Mouse (Mus musculus): ENCODE results near the gene Angptl8. TPM values are rescaled to one million over a fixed set of nuclear protein-coding genes. Genes with fewer than 3 reads are reported as not detected.
"Not testable (repeated sequence)": the region's sequence is repeated elsewhere in the genome, so short reads cannot be mapped to it uniquely, and the experiment has no call there.

Gene Angptl8
- not detected for total RNA-seq (2021)
- long read RNA-seq, experiment 1, partial matches to known transcripts: 0 of 1 reads
- long read RNA-seq, experiment 1, other reads (novel, unspliced or antisense): 1 of 1 reads
- long read RNA-seq, experiment 2: 0 reads

DNA sequence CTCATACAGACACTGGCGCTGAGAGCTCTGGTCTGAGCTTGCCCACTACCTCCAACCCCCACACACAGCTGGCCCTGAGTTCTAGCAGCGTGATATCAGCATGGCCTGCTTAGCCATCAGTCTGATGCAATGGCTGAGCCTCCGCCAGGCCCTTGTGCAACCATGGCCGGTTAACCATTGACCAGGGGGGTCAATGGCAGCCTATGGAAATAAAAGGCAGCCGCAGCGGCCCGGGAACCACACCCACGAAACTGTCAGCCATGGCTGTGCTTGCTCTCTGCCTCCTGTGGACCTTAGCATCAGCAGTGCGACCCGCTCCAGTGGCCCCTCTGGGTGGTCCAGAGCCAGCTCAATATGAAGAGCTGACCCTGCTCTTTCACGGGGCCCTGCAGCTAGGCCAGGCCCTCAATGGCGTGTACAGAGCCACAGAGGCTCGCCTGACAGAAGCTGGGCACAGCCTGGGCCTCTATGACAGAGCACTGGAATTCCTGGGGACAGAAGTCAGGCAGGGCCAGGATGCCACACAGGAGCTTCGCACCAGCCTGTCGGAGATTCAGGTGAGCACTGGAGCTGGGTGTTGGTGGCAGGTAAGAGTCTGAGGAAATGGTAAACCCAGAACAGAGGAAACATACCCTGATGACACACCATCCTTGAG lies at the start of gene Angptl8:
TSS of gene Angptl8 (plus strand) at position 253 of the 655 bp plus-strand sequence.
- no peak for DNase-seq (ENCODE audit: low spot score in 2 of 2)
- intact Hi-C loops (cut with DNase I): no loop called here

DNA sequence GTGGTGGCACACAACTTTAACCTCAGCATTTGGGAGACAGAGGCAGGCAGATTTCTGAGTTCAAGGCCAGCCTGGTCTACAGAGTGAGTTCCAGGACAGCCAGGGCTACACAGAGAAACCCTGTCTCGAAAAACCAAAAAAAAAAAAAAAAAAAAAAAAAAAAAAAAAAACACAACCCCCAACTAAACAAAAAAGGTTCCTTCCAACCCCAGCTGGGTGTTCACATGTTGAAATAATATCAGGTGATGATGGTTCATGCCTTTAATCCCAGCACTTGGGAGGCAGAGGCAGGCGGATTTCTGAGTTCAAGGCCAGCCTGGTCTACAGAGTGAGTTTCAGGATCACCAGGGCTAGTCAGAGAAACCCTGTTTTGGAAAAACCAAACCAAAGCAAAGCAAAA lies 49.0 kb upstream of the Angptl8 start:
- intact Hi-C loops (cut with DNase I); DNase-seq (ENCODE audit: low spot score in 2 of 2): not testable (repeated sequence)

DNA sequence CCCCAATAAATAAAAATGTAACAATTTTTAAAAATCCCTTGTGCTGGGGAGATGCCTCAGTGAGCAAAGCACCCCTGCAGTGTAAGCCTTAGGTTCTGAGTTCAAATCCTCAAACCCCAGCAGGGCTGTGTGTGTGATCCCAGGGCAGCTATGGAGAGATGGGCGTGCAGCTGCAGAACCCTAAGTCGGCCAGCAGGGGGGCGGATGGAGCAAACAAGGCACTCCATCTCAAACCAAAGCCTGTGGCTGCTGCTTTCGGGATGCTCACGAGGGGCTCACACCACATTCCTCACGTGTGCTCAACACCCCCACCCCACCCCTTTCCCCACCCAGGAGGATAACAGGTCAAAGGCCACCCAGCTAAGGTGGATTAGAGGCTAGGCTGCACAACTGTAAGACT lies 48.4 kb upstream of the Angptl8 start:
- peak; percentile 48 to 62 for DNase-seq (ENCODE audit: low spot score in 2 of 2)
- intact Hi-C loops (cut with DNase I): no loop called here

DNA sequence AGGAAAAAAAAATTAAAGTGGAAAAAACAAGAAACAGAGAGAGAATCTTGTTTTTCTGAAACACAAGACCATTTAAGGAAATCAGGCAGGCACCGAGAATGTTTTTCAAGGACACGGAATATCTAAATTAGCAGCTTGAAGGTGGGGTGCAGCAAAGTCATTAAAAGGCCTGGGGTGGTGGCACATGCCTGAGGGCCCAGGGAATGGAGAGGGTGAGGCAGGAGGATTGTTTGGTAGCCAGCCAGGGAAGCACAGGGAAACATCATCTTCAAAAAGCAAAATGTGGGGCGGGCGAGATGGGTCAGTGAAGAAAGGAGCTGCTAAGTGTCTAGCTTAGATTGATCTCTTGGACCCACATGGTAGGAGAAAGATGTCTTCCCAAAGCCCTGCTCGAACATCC lies 47.7 kb upstream of the Angptl8 start:
- intact Hi-C loops (cut with DNase I): no loop called here
- no peak for DNase-seq (ENCODE audit: low spot score in 2 of 2)

DNA sequence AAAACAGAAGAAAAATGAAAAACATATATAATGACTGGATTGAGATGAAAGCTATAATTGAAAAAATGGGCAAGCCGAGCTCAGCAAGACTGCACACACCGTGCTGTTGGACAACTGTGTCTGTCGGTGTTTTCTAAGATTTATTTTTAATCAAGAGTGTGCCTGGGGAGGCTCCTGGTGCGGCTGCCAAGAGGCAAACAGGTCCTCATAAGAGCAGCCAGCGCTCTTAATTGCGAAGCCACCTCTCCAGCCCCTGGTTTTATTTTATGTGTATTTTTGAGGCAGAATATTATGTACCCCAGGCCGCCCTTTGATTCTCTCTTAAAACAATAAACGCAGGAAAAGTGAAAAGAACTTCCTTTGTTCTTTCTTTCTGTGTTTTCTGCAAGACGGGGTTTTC lies 47.1 kb upstream of the Angptl8 start:
- intact Hi-C loops (cut with DNase I): no loop called here
- DNase-seq (ENCODE audit: low spot score in 2 of 2): no peak

- DNase-seq (ENCODE audit: low spot score in 2 of 2): no peak
- intact Hi-C loops (cut with DNase I): no loop called here
These were observed 43.4 kb upstream of the Angptl8 start for GRCm38 (mm10) chr9:21791861-21792260.

- intact Hi-C loops (cut with DNase I): no loop called here
- DNase-seq (ENCODE audit: low spot score in 2 of 2): peak; percentile 61 to 86
These were observed 42.7 kb upstream of the Angptl8 start for GRCm38 (mm10) chr9:21792644-21793043.

DNA sequence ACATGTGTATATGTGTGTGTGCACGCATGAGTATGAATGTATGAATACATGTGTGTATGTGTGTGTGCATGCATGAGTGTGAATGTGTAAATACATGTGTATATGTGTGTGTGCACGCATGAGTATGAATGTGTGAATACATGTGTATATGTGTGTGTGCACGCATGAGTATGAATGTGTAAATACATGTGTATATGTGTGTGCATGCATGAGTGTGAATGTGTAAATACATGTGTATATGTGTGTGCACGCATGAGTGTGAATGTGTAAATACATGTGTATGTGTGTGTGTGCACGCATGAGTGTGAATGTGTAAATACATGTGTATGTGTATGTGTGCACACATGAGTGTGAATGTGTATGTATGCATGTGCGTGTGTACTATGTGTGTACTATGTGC lies 41.8 kb upstream of the Angptl8 start:
- intact Hi-C loops (cut with DNase I): not testable (repeated sequence)

DNA sequence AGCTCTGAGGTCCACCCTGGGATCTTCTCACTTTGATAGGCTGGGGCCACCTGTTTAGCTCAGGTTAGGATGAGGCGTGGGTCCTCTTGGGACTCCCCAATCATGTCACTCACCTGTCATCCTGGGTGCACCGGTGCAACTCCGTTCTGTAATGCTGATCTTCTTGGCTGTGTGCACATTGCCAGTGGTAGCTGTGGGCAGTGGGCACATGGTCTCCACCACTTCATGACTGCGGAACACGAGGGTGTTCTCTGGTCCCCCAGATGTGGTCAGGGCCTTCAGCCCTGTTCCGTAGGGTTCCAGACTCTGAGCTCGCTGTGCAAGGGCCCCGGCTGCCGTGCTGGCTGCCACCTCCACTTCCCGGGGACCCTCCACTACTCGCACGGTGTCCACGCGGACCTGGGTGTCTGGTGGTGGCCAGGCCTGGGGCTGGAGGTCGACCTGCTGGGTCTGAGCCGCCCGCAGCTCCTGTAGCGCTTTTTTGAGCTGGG lies 40.9 kb upstream of the Angptl8 start:
- intact Hi-C loops (cut with DNase I): no loop called here
- no peak for DNase-seq (ENCODE audit: low spot score in 2 of 2)

More for the DNA sequence above, 41.8 kb upstream of the Angptl8 start:
- DNase-seq (ENCODE audit: low spot score in 2 of 2): not testable (repeated sequence)

- intact Hi-C loops (cut with DNase I): no loop called here
- DNase-seq (ENCODE audit: low spot score in 2 of 2): no peak
These were observed 40.4 kb upstream of the Angptl8 start for GRCm38 (mm10) chr9:21794925-21795324.

- DNase-seq (ENCODE audit: low spot score in 2 of 2): no peak
- intact Hi-C loops (cut with DNase I): no loop called here
These were observed 39.7 kb upstream of the Angptl8 start for GRCm38 (mm10) chr9:21795579-21795978.

- intact Hi-C loops (cut with DNase I): no loop called here
These were observed 39.1 kb upstream of the Angptl8 start for GRCm38 (mm10) chr9:21796259-21796658.

DNA sequence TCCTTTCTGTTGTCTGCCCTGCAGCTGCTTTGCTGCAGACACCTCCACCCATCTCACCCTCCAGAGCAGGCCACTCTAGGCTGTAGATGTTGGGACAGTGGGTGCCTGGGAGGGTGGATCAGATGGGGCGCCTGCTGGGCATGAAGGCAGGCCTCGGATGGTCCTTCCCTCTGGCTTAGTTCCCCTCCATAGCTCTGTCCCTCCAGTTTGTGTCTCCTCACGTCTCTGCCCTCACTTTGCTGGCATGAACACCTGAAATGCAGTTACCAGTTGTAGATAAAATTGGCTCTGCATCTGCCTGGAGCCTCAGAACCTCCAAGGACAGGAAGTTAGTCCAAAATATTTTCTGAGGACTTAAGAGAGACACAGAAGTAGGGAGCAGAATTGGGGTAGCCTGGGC lies 38.4 kb upstream of the Angptl8 start:
- intact Hi-C loops (cut with DNase I): no loop called here
- DNase-seq (ENCODE audit: low spot score in 2 of 2): no peak

More at GRCm38 (mm10) chr9:21796259-21796658, 39.1 kb upstream of the Angptl8 start:
- no peak for DNase-seq (ENCODE audit: low spot score in 2 of 2)

DNA sequence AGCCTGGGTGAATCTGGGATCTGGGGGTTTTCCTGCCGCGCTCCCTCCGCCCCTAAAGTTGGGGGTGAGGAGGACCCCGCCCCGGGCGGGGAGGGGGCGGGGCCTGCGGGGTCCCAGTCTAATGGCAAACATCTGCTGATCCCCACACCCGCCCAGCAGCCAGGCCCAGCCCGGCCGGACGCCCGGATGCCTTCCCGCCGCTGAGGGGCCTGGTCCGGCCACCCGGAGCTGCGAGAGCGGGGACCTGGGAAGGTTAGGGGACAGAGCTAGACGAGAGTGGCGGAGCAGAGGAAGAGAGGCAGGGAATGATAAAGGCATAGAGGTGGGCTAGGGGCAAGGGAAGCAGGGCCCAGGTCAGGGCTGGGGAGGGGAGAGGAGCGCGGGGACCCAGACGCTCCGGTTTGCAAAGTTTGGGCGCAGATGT lies 37.4 kb upstream of the Angptl8 start:
- intact Hi-C loops (cut with DNase I): no loop called here
- no peak for DNase-seq (ENCODE audit: low spot score in 2 of 2)

DNA sequence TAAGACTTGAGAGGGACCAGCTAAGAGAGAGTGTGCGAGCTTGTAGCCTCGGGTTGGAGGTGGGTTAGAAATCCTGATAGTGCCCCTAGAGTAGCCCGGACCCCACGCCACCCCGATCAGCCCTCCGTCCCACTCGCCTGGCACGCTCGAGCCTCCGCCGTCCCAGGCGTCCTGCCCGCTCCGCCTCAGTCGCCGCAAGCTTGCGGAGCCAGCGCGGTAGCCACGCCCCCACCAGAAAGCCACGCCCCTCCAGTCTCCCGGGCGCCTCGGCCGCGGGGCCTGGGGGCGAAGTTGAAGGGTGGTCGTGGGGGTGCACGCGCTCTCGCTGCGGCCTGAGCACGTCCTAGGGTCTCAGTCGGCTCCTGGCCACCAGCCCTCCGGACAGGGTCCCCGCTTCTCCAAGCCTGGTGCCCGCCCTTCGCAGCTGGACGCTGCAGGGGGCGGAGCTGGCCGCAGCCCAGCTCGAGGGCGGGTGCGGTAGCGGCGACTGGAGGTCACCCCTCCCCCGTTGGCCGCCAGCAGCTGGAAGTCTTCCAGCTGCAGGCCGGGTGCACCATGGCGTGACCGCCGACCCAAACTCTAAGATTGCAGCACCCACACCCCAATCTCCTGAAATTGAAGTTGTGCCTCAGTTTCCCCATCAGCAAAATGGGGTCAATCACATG lies 36.8 kb upstream of the Angptl8 start, which contains the start of gene Kank2:
TSS of gene Kank2 (minus strand) at position 400 of the 665 bp plus-strand sequence.
- intact Hi-C loops (cut with DNase I): no loop called here
- DNase-seq (ENCODE audit: low spot score in 2 of 2): peak; percentile 33 to 51

DNA sequence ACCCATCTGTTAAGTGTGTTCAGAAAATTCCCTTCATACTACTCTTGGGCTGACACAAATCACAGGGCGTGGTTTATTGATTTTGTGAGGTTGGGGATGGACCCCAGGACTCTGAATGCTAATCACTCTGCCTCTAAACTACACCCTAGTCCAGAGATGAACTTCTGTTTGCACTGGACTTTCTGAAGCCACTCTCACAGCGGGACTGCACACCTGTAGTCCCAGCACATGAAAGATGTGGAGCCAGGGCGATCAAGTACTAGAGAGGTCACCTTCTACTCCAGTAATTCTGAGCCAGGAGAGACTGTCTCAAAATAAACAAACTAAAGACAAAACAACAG lies 36.3 kb upstream of the Angptl8 start:
- intact Hi-C loops (cut with DNase I): no loop called here
- DNase-seq (ENCODE audit: low spot score in 2 of 2): no peak

DNA sequence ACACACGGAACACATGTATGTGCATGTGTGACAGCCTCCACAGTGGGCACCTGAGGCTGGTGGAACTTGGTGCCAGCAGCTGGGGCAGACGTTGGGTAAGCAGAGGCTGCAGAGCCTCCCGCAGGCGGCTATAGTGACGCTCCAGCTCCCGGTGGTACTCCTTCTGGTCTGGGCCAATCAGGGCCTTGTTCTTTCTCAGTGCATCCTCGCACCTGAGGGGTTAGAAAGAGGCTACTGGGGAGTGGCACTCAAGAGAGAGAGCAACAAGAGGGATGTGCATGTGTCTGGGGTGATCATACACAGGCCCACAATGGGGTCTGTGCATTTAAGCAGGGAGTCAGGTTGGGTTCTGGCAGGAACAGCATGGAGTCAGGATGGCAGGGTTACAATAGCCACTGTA lies 34.2 kb upstream of the Angptl8 start:
- intact Hi-C loops (cut with DNase I): no loop called here
- no peak for DNase-seq (ENCODE audit: low spot score in 2 of 2)

- no peak for DNase-seq (ENCODE audit: low spot score in 2 of 2)
These were observed 33.7 kb upstream of the Angptl8 start for GRCm38 (mm10) chr9:21801591-21801990.

GRCm38 (mm10) chr9:21803986-21804644 lies 31.2 kb upstream of the Angptl8 start:
- intact Hi-C loops (cut with DNase I): no loop called here

More at GRCm38 (mm10) chr9:21801591-21801990, 33.7 kb upstream of the Angptl8 start:
- intact Hi-C loops (cut with DNase I): no loop called here

GRCm38 (mm10) chr9:21806363-21806762 lies 28.9 kb upstream of the Angptl8 start:
- no peak for DNase-seq (ENCODE audit: low spot score in 2 of 2)
- intact Hi-C loops (cut with DNase I): no loop called here

More at GRCm38 (mm10) chr9:21803986-21804644, 31.2 kb upstream of the Angptl8 start:
- DNase-seq (ENCODE audit: low spot score in 2 of 2): peak; percentile 82

All from left cerebral cortex, postnatal 14 days (tissue).